Mouse (Mus musculus) lung, adult 2 months (tissue): Measurements from ENCODE around the gene Thumpd3.

Source experiments
- CTCF ChIP-seq: fragments of 200-500 bp; IDR thresholded peaks from 2 replicates; pipeline ENCODE4 v1.5.1; 2011; ENCODE audit warnings: mild to moderate bottlenecking, low read length, control low read depth; ENCODE audit not compliant: insufficient read depth
- POLR2A ChIP-seq: fragments of 200-500 bp; IDR thresholded peaks from 2 replicates; pipeline ENCODE4 v1.6.1; 2011; ENCODE audit warnings: low read depth, mild to moderate bottlenecking, control low read depth, low read length, borderline replicate concordance; ENCODE audit errors: extremely low read depth

DNA sequence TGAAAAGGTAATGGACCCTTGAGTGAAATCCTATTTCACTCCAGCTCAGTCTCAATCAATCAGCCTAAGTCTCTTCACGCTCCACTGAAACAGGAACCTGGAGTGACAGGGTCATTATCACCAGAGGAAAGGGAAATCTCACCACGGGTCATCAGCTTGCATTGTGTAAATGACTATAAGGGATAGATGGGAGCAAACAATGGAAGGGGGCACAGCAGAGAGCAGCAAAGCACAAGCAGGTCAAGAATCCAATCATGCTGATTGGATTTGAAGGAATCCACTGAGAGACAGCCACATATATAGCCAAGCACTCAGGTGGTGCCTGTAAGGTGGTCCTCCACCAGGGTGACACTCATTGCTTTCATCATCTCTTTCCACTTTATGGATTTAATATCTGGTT, 18.6 kb upstream of the Thumpd3 start:
- TF ChIP-seq POLR2A (no peak), CTCF (no peak)
